Mouse (Mus musculus) left cerebral cortex, adult 11 months (tissue): ENCODE results near the gene Tcea3.

Source experiments
- DNase-seq: peaks from one replicate; pipeline ENCODE4 v3.0.0; 2022; ENCODE audit warnings: low spot score

The Tcea3 gene

DNA sequence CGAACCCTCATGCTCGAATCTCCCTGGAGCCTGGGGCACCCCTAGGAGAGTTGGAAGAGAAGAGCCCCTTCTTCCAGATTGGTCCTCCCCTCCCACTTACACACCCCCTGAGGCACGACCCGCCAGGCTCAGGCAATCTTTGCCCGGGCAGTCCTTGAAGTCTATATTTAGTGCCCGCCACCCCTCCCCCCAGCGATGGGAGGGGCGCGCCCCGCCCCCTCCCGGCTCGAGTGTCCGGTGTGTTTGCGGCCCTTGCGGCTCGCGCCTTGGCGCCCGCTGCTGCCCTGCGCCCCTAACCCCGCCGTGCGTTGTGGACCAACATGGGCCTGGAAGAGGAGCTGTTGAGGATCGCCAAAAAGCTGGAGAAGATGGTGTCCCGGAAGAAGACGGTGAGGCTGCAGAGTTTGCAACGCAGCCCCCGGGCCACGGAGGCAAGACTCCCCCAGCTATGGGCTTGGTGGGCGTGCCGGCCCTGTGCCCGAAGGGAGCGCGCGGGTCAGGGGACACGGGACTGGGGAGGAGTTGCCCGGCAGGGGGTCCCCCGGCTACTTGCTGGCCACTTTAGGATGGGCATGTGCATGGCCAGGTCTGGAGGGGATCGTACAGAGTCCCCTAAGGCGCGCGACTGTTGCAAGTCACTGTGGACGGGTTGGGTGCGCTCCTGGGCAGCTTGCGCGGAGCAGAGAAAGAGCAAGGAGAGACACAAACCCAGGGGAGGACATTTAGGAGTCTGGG is at the start of gene Tcea3:
TSS of gene Tcea3 (plus strand) at position 1 of the 735 bp plus-strand sequence.
- no peak for DNase-seq

DNA sequence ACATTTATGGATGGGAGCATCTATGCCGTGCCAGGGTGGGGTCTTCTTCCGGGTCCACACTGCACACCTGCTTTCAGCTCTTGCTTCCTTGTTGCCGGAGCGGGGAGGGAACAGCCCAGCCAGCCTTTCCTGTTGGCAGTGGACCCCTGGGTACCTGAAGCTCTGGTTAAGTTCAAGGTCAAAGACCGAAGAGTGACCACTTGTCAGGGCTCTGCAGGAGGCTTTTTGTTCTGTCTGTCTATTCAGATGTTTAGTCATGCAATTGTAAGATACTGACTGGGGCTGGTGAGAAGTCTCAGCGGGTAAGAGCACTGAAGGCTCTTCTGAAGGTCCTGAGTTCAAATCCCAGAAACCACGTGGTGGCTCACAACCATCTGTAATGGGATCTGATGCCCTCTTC is 48.7 kb upstream of the Tcea3 start:
- DNase-seq, result no peak

DNA sequence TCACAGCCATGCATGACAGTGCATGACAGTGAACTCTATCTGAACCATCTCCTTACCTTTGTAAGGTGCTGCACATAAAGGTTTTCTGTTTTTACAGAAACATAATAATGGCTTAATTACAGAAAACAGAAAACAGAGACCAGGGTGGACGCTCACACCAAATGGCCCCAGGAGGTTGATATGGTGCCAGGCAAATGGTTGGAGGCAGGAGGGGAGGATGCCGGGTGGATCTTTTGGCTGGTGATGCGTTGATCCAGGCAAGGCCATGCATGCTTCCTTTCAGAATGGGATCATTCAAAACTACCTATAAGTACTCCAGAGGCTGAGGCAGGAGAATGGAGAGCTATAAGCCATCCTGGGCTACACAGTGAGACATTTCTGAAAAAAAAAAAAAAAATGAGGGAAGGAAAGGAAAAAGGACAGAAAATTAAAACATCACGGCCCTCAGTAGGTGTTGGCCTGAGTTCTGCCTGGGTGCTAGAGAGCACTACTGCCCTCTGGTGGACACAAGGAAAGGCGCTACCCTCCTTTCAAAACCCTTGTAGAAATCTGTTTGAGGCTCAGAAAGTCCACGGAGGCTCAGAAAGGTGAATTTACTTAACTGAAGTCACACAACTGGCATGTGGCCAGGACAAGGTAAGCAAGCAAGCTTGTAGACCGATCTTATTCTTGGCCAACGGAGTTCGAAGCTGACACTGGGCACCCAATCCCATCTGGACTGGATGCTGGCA is 47.8 kb upstream of the Tcea3 start:
- DNase-seq, result no peak

DNA sequence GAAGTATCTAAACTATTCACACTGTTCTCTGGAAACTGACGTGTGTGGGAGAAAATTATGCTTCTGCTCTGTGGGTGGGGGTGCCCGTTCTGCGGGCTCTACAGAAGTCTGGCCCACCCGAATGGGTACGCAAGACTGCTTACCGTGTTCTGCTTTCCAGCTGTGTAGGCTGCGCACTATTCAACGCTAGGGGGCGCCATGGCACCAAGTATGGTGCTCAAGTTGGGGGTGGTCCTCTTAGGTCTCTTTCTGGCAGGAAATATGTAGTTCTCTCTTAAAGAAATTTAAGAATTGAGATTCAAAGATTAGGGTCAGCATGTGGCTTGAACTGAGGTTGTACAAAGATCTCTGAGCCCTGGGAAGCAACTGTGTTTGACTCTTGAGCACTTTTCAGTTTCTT is 45.0 kb upstream of the Tcea3 start:
- no peak for DNase-seq

DNA sequence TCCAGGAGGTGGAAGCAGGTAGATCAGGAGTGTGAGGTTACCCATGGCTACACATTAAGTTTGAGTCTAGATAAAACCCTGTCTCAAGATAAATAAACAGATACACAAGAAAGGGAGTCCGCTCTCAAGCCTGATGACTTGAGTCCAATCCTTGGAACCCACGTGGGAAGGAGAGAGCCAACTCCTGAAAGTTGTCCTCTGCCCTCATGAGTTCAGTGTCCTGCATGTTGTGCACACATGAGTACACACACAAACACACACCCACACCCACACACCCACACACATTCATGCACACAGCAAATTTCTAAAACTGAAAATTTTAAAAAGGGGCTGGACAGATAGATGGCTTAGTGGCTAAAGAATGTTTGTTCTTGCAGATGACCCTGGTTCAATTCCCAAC is 42.8 kb upstream of the Tcea3 start:
- DNase-seq, result no peak

DNA sequence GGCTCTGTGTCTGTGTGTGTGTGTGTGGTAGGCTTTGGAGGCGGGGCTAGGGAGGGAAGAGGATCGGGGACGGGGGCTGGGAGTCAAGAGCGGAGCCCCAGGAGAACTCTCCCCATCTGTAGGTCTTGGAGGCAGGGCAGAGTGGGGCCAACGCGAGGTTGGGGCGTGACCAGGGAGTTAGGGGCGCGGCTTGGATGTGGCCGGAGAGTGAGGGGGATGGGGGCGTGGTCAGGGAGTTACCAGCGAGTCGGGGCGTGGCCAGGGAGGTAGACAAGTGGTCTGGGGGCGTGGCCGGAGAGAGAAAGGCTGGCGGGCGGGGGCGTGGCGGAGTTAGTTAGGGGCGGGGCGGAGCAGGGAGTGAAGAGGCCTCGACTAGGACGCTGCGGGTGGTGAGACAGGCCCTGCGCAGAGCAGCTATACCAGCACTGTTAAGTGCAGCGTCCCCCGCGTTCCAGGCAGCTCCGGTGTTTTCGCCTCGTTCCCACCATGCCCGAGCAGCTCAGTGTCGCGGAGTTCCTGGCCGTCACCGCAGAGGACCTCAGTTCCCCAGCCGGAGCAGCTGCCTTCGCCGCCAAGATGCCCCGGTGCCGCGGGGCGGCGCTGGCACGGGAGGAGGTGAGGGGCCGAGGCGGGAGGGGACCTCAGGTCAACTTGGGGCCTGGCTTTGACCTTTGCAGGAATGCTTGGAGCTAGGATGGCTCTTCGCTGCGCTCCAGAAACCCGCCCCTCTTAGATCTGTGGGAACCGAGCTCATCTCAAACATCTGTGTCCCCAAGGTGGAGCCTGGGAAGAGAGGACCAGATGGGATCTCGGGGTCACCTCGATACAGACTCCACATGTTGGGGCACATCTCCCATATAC is 41.3 kb upstream of the Tcea3 start, which contains the start of gene Asap3:
TSS of gene Asap3 (plus strand) at position 333 of the 861 bp plus-strand sequence.
- peak; percentile 74 for DNase-seq

DNA sequence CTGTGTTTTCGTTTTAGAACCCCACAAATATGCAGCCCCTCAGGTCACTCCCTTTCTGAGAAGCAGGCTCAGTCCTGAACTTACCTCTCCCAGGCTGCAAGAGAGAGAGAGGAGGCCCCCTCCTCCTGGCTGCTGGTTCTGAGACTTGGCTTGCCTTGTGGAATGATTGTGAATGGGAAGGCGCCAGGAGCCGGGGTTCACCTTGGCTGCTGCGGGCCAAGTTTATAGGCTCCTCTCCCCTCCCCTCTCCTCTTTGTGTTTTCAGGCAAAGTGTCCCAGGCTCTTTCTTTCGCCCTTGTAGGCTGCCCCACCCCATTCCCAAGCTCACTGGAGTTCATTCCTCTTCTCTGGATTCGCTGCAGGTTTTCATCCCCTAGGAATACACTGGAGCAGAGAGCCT is 40.6 kb upstream of the Tcea3 start:
- DNase-seq, result no peak

DNA sequence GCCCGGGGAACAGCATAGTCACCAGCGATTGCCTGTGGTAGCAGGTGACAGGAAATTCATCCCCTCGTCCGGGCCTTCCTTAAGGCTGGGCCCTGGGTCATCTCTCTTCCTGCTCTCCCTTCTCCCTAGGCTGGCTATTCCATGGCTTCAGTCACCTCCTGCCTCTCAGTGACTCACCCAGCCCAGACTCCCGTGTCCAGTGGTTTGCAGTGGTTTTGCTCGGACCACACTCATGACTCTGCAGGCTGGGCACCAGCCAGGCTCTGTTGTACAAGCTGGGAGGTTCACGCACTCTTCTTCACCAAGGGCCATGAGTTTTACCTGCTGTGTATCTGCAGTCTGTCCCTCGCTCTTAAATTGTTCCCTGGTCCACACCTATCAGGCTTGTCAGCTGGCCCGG is 36.6 kb upstream of the Tcea3 start:
- no peak for DNase-seq

DNA sequence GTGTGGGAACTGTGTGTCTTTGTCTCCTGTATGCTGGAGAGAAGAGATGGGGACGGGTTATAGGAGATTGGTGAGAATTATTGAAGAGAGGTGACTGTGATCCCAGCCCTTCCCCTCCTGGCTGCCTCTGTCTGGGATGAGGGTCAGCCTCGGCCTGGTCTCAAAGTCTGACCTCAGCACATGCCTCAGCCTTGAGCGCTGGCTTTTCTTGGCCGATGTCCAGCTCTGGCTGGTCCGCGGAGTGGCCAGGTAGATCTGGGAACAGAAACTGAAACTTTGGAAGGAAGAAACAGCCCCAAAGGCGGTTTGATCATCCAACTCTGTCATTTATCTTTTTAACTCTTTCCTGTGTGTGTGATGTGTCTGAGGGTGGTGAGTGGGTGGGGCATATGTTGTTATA is 33.9 kb upstream of the Tcea3 start:
- no peak for DNase-seq

DNA sequence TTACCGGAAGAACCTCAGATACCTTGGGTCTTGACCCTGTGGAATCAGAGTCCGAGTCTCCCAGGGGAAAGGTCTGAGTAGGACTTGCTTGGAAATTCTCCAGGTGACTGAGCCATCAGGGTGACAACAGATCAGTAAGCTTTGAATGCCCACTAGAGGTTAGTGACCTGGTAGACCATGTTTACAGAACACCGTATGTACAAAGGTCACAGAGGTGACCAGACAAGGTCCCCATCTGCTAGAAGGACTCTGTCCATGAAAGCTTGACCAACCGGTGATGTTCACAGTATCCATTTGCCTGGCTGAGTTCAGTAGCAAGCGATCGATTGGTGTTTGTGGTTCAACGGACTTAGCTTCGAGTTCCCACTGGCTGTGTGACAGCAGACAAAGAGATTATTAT is 32.7 kb upstream of the Tcea3 start:
- no peak for DNase-seq

DNA sequence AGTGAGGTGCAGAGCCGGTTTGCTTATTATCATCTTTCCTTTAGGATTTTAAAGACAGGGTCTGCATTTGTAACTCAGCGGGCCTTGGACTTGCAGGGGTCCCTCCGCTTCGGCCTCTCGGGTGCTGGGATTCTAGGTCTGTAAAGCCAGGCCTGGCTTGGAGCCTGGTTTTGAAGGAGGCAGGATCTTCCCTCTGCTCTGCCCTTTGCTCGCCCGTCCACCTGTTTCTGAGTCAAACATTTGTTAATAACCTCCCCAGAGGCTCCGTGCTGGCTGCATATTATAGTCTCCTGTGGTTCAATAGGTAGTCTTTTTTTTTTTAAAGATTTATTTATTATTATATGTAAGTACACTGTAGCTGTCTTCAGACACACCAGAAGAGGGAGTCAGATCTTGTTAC is 32.0 kb upstream of the Tcea3 start:
- DNase-seq, result no peak

DNA sequence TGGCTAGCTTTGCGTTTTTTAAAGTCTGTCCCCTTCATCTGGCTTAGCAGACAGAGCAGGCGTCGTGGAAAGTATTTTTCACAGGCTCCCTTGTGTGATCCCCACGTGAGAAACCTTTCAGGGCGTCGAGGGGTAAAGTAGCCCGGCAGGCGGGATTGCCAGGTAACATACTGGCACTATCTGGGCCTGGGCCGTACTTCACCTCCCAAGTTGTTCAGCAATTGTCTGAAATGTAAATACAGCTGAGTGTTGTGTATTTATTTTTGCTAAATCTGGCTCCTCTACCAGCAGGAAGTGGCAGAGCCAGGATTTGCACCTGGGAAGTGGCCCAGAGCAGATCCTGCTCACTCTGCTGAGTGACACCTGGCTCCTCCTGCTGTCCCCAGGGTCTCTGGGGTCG is 30.5 kb upstream of the Tcea3 start:
- DNase-seq, result no peak

DNA sequence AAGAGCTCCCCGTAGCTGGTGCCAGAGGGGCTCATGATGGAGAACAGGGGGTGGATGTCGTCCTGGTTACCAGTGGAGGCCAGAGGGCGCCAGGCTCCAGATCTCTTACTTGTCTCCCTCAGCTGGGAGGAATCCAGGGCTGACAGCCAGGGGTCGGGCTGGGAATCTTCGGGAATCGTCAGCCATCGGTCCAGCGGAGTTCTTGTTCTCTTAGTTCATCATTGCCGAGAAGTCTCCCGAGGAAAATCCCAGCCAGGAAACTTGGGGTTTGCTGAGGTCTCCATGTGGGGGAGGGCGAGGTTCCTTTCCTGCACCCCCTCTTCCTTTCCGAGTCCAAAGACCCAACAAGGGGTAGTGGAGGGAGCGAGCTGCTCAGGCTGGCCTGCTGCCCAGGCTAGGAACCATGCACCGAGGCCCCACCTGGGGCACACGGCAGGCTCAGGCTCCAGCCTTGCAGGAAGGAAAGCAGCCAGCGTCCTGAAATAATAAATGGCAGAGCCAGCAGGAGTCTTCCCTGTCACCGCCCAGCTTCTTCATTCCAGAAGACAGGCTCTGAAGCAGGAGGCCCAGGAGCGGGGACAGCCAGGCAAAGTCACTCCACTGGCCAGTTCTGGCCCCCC is 28.8 kb upstream of the Tcea3 start:
- DNase-seq, result no peak

DNA sequence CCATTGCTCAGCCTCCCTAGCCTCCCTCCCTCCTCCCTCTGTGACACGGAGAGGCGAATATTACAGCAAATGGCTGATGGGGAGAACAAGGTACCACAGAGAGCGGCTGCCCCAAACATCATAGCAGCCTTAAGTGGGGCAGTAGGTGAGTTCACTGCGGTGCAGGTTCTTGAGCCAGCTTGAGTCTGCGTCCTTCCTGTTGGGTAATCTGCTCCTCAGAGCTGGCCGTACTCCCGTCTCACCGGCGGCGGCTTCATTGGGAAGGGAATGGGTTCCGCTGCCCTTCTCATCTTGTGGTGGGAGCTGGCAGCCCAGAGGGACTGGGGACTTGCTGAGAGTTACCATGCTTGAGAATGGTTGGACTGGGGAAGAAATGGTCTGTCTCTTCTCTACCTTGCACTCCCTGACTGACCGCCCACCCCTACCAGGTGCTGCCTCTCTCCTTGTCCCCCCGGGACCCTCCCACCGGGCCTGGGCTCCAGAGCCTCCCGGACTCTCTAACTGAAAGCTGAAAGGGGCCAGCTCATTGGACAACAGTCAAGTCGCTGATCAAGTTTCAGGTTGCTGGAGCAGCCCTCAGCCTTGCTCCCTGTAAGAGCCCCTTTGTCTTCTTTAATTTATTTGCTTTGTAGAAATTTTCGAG is 27.3 kb upstream of the Tcea3 start:
- no peak for DNase-seq

DNA sequence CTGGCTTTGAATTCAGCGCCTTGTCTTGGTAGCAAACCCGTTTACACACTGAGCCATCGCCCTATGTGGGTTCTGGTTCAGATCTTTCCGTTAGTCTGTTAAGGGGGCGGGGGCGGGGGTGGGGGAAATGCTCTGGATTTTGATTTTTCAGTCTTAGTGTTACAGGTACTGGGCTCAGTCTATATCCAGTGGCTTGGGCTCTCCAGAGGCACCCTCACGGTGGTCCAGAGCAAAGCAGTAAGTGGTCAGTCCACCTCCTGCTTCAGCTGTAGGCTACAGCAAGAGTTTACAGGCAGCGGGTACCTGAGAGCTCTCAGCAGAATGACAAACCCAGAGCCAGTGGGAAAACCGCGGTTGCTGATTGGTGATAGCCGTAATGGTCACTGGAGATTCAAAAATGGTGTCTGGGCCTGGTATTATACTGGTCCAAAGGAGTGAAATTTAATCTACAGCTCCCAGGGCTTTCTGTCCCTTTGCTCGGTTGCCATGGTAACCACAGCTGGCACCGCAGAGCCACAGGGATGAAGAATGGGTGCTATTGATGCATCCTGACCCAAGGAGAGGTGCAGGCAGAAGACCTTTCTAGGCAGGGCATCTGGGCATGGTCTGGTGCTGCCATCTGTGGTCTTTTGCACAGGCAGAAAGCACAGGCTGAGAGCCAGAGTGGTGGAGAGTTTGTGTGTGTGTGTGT is 23.8 kb upstream of the Tcea3 start:
- DNase-seq, result no peak

DNA sequence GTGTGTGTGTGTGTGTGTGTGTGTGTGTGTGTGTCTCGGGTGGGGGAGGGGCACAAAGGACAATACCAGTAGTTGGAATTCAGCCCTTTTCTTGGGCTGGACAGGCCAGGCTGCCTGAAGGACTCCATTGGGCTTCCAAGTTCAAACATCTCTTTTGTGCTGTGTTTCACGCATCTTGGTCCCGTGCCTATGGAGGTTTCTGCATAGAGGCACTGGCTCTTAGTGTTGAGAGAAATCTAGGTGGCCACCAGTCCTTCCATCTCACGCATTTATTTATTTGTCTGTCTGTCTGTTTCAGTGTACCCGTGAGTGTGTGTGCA is 23.3 kb upstream of the Tcea3 start:
- DNase-seq, result no peak

DNA sequence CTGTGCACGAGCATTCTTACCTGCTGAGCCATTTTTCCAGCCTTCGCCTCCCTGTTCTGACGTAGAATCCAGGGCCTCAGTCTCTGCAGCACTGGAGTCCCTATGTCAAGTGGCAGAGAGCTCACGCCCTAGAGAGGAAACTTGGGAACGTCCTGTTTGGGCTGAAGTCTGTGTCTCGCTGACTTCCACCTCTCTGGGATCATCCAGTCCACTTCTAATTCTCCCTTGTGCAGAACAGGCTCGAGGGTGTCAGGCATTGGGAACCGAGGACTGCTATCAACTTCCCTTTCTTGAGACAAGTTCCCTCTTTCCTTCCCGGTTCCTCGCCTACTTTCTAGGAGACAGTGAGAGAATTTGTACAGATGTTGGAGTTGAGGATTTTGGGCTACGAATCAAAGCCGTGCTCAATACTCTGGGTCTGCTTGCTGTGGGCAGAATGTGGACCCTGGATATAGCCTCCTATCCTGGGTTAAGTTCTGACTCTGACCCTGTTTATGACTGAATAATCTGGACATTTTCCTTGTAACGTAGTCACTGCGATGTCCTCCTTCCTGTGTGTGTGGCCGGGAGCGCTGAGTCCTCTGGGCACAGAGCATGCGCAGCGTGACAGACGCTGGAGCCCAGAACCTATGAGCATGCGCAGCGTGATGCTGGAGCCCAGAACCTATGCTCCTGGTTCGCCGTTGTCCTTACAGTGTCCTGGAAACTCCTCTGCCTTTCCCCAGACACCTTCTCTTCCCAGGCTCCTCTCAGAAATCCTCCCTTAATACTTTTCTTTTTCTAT is 22.7 kb upstream of the Tcea3 start:
- no peak for DNase-seq

DNA sequence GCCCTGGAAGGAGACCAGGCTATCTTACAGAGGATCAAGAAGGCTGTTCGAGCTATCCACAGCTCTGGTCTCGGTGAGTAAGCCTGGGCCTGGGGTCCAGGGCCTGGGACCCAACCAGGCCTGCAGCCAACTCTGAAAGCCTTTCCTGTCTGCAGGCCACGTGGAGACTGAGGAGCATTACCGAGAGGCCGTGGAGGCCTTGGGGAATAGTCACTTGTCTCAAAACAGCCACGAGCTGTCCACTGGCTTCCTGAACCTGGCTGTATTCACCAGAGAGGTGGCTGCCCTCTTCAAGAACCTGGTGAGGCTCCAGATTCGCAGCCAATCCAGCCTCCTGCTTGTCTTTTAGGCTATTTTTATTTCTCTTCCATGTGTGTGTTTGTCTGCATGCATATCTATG is 20.1 kb upstream of the Tcea3 start:
- no peak for DNase-seq

DNA sequence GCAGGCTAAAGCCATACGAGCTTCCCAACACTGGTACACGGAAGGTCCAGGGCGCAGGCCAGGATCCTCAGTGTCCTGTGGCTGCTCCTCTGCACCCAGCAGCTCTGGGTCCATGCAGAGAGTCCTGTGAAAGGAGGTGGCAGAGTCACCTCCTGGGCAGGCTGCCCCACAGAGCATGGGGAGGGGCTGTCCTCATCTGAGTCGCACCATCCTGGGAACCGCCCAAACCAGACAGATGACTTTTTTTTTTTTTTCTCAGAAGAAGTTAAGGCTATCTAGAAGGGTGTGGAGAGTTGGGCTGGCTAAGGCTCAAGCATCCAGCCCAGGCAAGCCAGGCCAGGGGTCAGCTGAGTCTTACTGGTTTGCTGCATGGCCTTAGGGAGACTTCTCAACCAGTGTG is 18.9 kb upstream of the Tcea3 start:
- no peak for DNase-seq

DNA sequence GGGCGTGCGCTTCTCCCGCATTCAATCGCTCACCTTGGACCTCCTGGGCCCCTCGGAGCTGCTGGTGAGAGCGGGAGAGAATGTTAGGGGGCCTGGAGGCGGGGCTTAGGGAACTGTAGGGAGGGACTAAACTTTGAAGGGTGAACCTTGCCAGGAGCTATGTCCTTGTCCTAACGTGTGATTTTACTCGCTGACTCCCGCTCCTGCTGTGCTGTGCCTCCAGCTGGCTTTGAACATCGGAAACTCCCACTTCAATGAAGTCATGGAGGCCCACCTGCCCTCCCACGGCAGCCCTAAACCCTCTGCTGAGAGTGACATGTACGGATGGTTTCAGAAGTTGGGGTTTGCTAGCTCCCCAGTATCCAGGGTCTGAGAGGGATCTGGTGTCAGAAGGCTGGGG is 8.9 kb upstream of the Tcea3 start:
- no peak for DNase-seq

DNA sequence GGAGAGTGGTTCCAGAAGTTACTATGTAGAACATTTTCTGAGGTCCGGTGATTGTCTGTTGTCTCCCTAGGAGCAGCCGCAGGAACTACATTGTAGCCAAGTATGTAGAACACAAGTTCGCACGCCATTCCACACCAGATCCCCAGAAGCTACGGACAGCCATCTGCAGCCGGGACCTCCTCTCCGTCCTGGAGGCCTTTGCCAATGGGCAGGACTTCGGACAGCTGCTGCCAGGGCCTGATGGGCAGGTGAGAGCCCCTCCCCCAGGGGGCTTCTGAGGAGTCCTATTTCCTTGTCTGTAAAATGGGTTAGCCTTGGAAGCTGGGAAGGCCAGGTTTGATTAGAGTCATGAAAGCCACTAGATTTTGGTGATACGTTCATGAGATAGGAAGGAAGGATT is 8.4 kb upstream of the Tcea3 start:
- no peak for DNase-seq
